Mouse (Mus musculus): Measurements from ENCODE around the gene Tdrd12.

GRCm38 (mm10) chr7:35545881-35546280 lies 8.3 kb upstream of the Tdrd12 start:
- TF ChIP-seq CTCF (IDR thresholded peaks at IDR 0.05; ENCODE audit: extremely low read depth, insufficient read depth, insufficient read length, insufficient replicate concordance): peak; percentile 61; the same call in 1 of the 2 replicates
- TF ChIP-seq POLR2A (IDR thresholded peaks at IDR 0.05; ENCODE audit: low read depth, low read length): no peak
